Mouse (Mus musculus) liver, embryonic 14 days (tissue): ENCODE results near the gene Olfr739. TPM values are rescaled to one million over a fixed set of nuclear protein-coding genes. Genes with fewer than 3 reads are reported as not detected.

Experiments used
- polyA plus RNA-seq: library from polyadenylated mRNA; depleted of rRNA; stranded (reverse); fragments of >200 nt; gene quantifications from 2 replicates; pipeline ENCODE4 v1.2.3, GENCODE M21; 2012; rRNA removed

The Olfr739 gene
- polyA plus RNA-seq, result not detected in 2 replicates

DNA sequence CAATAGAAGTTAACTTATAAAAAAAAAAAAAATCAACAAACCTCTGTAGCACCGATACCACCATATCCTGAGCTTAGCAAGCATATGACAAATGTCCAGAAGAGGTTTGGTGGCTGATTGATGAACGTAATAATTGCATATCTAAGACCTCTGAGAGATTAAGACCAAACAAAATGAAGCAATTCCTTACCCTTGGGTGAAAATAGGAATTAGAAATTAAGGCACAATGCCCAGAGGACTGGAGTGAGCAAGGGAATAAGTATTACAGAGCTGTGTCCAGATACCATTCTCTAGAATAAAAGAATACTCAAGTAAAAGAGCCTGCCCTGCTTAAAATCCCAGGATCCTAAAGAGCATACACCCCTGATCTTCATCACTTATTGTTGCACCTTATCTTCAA is at the start of gene Olfr739:
Gene Olfr739 (plus strand): TSS at position 301 of the 400 bp plus-strand sequence.

DNA sequence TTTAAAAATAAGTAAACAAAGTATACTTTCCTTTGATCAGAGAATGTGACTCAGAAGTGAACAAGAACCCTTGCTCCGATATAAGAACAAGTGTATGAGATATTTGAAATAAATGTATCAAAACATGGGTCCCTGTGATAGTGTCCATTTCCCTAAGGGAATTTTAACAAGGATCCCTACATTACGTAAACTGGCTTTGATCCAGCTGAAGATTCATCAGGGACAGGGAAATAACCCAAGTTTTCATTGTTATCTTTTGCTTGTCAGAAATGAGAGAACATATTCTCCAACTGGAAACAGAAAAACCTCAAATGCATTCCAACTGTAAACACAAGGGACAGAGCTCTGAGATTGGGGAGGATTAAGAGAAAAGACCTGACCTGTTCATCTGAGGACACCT is 37.6 kb upstream of the Olfr739 start, which contains the start of gene Olfr736:
Gene Olfr736 (plus strand): TSS at position 301 of the 400 bp plus-strand sequence.

GRCm38 (mm10) chr14:50407268-50407667 is 11.2 kb upstream of the Olfr739 start, which contains the start of gene Olfr738:
Gene Olfr738 (plus strand): TSS chr14:50407568.

DNA sequence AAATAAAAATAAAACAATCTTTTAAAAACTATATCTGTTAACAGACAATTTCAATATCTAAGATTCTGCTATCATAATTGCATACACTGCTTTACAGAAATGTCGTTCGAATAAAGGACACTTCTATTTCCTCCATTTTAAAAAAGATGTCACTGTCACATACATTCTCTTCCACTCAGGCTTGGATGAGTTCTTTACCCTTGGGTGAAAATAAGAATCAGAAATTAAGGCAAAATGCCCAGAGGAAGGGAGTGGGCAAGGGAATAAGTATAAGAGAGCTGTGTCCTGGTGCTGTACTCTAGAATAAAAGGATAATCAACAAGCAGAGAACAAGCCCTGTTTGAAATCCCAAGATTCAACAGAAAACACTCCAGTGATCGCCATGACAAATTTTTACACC is 26.8 kb downstream of the Olfr739 start, which contains the start of gene Olfr740:
Gene Olfr740 (plus strand): TSS at position 301 of the 400 bp plus-strand sequence.

GRCm38 (mm10) chr14:50472438-50472837 is 54.0 kb downstream of the Olfr739 start, which contains the start of gene Olfr741:
Gene Olfr741 (plus strand): TSS chr14:50472738.

Other genes with a start within 250 kb of the Olfr739 start
- not detected in 2 replicates for gene Olfr730, start 230.4 kb upstream of the Olfr739 start, polyA plus RNA-seq
- not detected in 2 replicates for gene Olfr731, start 176.8 kb upstream of the Olfr739 start, polyA plus RNA-seq
- gene Olfr732, start 134.4 kb upstream of the Olfr739 start, polyA plus RNA-seq, result not detected in 2 replicates
- not detected in 2 replicates for gene Olfr733, start 117.1 kb upstream of the Olfr739 start, polyA plus RNA-seq
- not detected in 2 replicates for gene Olfr734, start 91.9 kb upstream of the Olfr739 start, polyA plus RNA-seq
- not detected in 2 replicates for gene Olfr735, start 69.8 kb upstream of the Olfr739 start, polyA plus RNA-seq
- gene Tlr11, start 60.7 kb upstream of the Olfr739 start, polyA plus RNA-seq, result 0.05 and 0.07 TPM in 2 replicates
- not detected in 2 replicates for gene Olfr736, start 37.5 kb upstream of the Olfr739 start, polyA plus RNA-seq
- gene Olfr738, start 11.1 kb upstream of the Olfr739 start, polyA plus RNA-seq, result not detected in 2 replicates
- gene Olfr740, start 26.9 kb downstream of the Olfr739 start, polyA plus RNA-seq, result not detected in 2 replicates
- gene Olfr741, start 54.1 kb downstream of the Olfr739 start, polyA plus RNA-seq, result not detected in 2 replicates
- gene Olfr742, start 85.0 kb downstream of the Olfr739 start, polyA plus RNA-seq, result not detected in 2 replicates
- gene Olfr743, start 103.2 kb downstream of the Olfr739 start, polyA plus RNA-seq, result not detected in 2 replicates
- gene Olfr744, start 196.3 kb downstream of the Olfr739 start, polyA plus RNA-seq, result not detected in 2 replicates
- gene Olfr745, start 220.8 kb downstream of the Olfr739 start, polyA plus RNA-seq, result not detected in 2 replicates
- gene Olfr746, start 228.5 kb downstream of the Olfr739 start, polyA plus RNA-seq, result not detected in 2 replicates